Mouse (Mus musculus): ENCODE measurements around the gene Poldip2. TPM values are rescaled to one million over a fixed set of nuclear protein-coding genes. Genes with fewer than 3 reads are reported as not detected.

Gene Poldip2
- polyA plus RNA-seq, 1 experiment: 43.6 TPM

GRCm38 (mm10) chr11:78536080-78536689 lies 24.2 kb downstream of the Poldip2 start, which contains the start of the genes Tnfaip1 and Ift20:
Gene Tnfaip1, minus strand, starts transcription at chr11:78536332.
Gene Ift20, plus strand, starts transcription at chr11:78536361.
- under 1% methylated on average over 52 of the region's 52 CpGs for WGBS
- peaks cover 9% of the 10 kb centered on the region; the same call in 1 of the 2 replicates for H3K36me3 ChIP-seq (ENCODE audit: control insufficient read depth, insufficient read depth, low read length)
- peak; percentile 57 for TF ChIP-seq POLR2A (IDR thresholded peaks at IDR 0.05; ENCODE audit: control insufficient read depth, extremely low read depth, insufficient read depth, low read length, poor library complexity)
- TF ChIP-seq CTCF (IDR thresholded peaks at IDR 0.05; ENCODE audit: borderline replicate concordance, control insufficient read depth, extremely low read depth, insufficient read depth, low read length, poor library complexity): 0 out of 2 replicates have a peak, but pooled peaks have one; percentile 3

GRCm38 (mm10) chr11:78536690-78537084 lies 24.7 kb downstream of the Poldip2 start:
- WGBS: 2% methylated on average over 14 of the region's 14 CpGs
- peaks cover 9% of the 10 kb centered on the region for H3K4me1 ChIP-seq (replicated peaks; ENCODE audit: control insufficient read depth, insufficient read depth, low read length)
- DNase-seq: no peak
- peak overlapping the region; percentile 19 for H3K27ac ChIP-seq (ENCODE audit: control insufficient read depth, insufficient read depth, low read length)
- peaks cover 9% of the 10 kb centered on the region; the same call in 1 of the 2 replicates for H3K36me3 ChIP-seq (ENCODE audit: control insufficient read depth, insufficient read depth, low read length)
- no peaks in the 10 kb centered on the region for H3K27me3 ChIP-seq (ENCODE audit: control insufficient read depth, insufficient read depth, low read length)
- TF ChIP-seq CTCF (IDR thresholded peaks at IDR 0.05; ENCODE audit: borderline replicate concordance, control insufficient read depth, extremely low read depth, insufficient read depth, low read length, poor library complexity) (no peak), POLR2A (IDR thresholded peaks at IDR 0.05; ENCODE audit: control insufficient read depth, extremely low read depth, insufficient read depth, low read length, poor library complexity) (no peak)
- peak overlapping the region; percentile 70 for H3K4me3 ChIP-seq (ENCODE audit: control insufficient read depth, insufficient read depth, low read length)

More at GRCm38 (mm10) chr11:78536080-78536689, 24.2 kb downstream of the Poldip2 start, which contains the start of the genes Tnfaip1 and Ift20:
- Histone ChIP-seq H3K4me1 (replicated peaks; ENCODE audit: control insufficient read depth, insufficient read depth, low read length) (peaks cover 9% of the 10 kb centered on the region), H3K4me3 (ENCODE audit: control insufficient read depth, insufficient read depth, low read length) (peak within 1 kb of the TSS; percentile 70), H3K27me3 (ENCODE audit: control insufficient read depth, insufficient read depth, low read length) (no peaks in the 10 kb centered on the region), H3K27ac (ENCODE audit: control insufficient read depth, insufficient read depth, low read length) (peak within 1 kb of the TSS; percentile 19)
- DNase-seq: peak; percentile 99

GRCm38 (mm10) chr11:78540358-78540757 lies 28.4 kb downstream of the Poldip2 start:
- Histone ChIP-seq H3K4me1 (replicated peaks; ENCODE audit: control insufficient read depth, insufficient read depth, low read length) (peaks cover 7% of the 10 kb centered on the region), H3K4me3 (ENCODE audit: control insufficient read depth, insufficient read depth, low read length) (no peak overlapping the region), H3K27ac (ENCODE audit: control insufficient read depth, insufficient read depth, low read length) (no peak overlapping the region), H3K27me3 (ENCODE audit: control insufficient read depth, insufficient read depth, low read length) (no peaks in the 10 kb centered on the region), H3K36me3 (ENCODE audit: control insufficient read depth, insufficient read depth, low read length) (peaks cover 9% of the 10 kb centered on the region; the same call in 1 of the 2 replicates)
- DNase-seq: no peak
- TF ChIP-seq POLR2A (IDR thresholded peaks at IDR 0.05; ENCODE audit: control insufficient read depth, extremely low read depth, insufficient read depth, low read length, poor library complexity): no peak
- no peak for TF ChIP-seq CTCF (IDR thresholded peaks at IDR 0.05; ENCODE audit: borderline replicate concordance, control insufficient read depth, extremely low read depth, insufficient read depth, low read length, poor library complexity)
- 89% methylated on average over 3 of the region's 3 CpGs for WGBS

- TF ChIP-seq POLR2A (IDR thresholded peaks at IDR 0.05; ENCODE audit: control insufficient read depth, extremely low read depth, insufficient read depth, low read length, poor library complexity) (no peak), CTCF (IDR thresholded peaks at IDR 0.05; ENCODE audit: borderline replicate concordance, control insufficient read depth, extremely low read depth, insufficient read depth, low read length, poor library complexity) (no peak)
- H3K27ac ChIP-seq (ENCODE audit: control insufficient read depth, insufficient read depth, low read length): no peak overlapping the region
- no peaks in the 10 kb centered on the region for H3K27me3 ChIP-seq (ENCODE audit: control insufficient read depth, insufficient read depth, low read length)
- peaks cover 9% of the 10 kb centered on the region; the same call in 1 of the 2 replicates for H3K36me3 ChIP-seq (ENCODE audit: control insufficient read depth, insufficient read depth, low read length)
- H3K4me1 ChIP-seq (replicated peaks; ENCODE audit: control insufficient read depth, insufficient read depth, low read length): peaks cover 2% of the 10 kb centered on the region
- 90% methylated on average over 7 of the region's 7 CpGs for WGBS
- no peak for DNase-seq
- no peak overlapping the region for H3K4me3 ChIP-seq (ENCODE audit: control insufficient read depth, insufficient read depth, low read length)
These were observed 32.6 kb downstream of the Poldip2 start for GRCm38 (mm10) chr11:78544449-78545111.

GRCm38 (mm10) chr11:78545181-78545580 lies 33.2 kb downstream of the Poldip2 start:
- 46% methylated on average over 8 of the region's 8 CpGs for WGBS
- TF ChIP-seq CTCF (IDR thresholded peaks at IDR 0.05; ENCODE audit: borderline replicate concordance, control insufficient read depth, extremely low read depth, insufficient read depth, low read length, poor library complexity) (no peak), POLR2A (IDR thresholded peaks at IDR 0.05; ENCODE audit: control insufficient read depth, extremely low read depth, insufficient read depth, low read length, poor library complexity) (no peak)
- Histone ChIP-seq H3K4me1 (replicated peaks; ENCODE audit: control insufficient read depth, insufficient read depth, low read length) (peaks cover 6% of the 10 kb centered on the region), H3K36me3 (ENCODE audit: control insufficient read depth, insufficient read depth, low read length) (peaks cover 9% of the 10 kb centered on the region; the same call in 1 of the 2 replicates), H3K4me3 (ENCODE audit: control insufficient read depth, insufficient read depth, low read length) (no peak overlapping the region), H3K27me3 (ENCODE audit: control insufficient read depth, insufficient read depth, low read length) (no peaks in the 10 kb centered on the region), H3K27ac (ENCODE audit: control insufficient read depth, insufficient read depth, low read length) (no peak overlapping the region)
- no peak for DNase-seq

- H3K27me3 ChIP-seq (ENCODE audit: control insufficient read depth, insufficient read depth, low read length): no peaks in the 10 kb centered on the region
- TF ChIP-seq POLR2A (IDR thresholded peaks at IDR 0.05; ENCODE audit: control insufficient read depth, extremely low read depth, insufficient read depth, low read length, poor library complexity) (no peak), CTCF (IDR thresholded peaks at IDR 0.05; ENCODE audit: borderline replicate concordance, control insufficient read depth, extremely low read depth, insufficient read depth, low read length, poor library complexity) (no peak)
- H3K4me3 ChIP-seq (ENCODE audit: control insufficient read depth, insufficient read depth, low read length): no peak overlapping the region
- H3K4me1 ChIP-seq (replicated peaks; ENCODE audit: control insufficient read depth, insufficient read depth, low read length): peaks cover 14% of the 10 kb centered on the region
- 85% methylated on average over 2 of the region's 2 CpGs for WGBS
- no peak overlapping the region for H3K27ac ChIP-seq (ENCODE audit: control insufficient read depth, insufficient read depth, low read length)
- no peaks in the 10 kb centered on the region for H3K36me3 ChIP-seq (ENCODE audit: control insufficient read depth, insufficient read depth, low read length)
- no peak for DNase-seq
These were observed 35.9 kb downstream of the Poldip2 start for GRCm38 (mm10) chr11:78547718-78548460.

Measured in thymus, adult 2 months (tissue).